Mouse (Mus musculus) liver, embryonic 14.5 days (tissue): ENCODE data around the gene Hipk3.

Source experiments
- CTCF ChIP-seq: IDR thresholded peaks from 2 replicates; pipeline ENCODE4 v1.5.1; 2016; ENCODE audit warnings: antibody characterized with exemption, low read depth, control low read depth
- EP300 ChIP-seq: IDR thresholded peaks from 2 replicates; pipeline ENCODE4 v1.6.1; 2016; ENCODE audit warnings: antibody characterized with exemption, low read depth

DNA sequence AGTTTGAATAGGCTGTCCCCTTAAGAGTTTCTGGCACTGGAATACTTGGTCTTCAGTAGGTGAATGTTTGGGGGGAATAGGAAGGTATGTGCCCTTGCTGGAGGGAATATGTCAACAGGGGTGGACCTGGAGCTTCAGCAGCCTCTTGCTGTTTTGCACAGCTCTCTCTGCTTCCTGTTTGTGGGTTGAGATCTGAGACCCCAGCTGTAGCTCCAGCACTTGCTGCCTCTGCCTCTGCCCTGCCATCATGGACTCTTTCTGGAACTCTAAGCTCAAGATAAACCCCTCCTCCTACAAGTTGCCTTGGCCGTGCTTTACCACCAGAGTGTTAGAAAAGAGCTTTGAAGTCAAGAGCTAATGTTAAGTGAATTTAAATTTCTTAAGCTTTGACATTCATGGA lies 48.2 kb downstream of the Hipk3 start:
- no peak for TF ChIP-seq CTCF
- no peak for TF ChIP-seq EP300
